Mouse (Mus musculus) heart, postnatal 36 days (tissue): ENCODE results near the gene Hnrnph1. TPM values are rescaled to one million over a fixed set of nuclear protein-coding genes. Genes with fewer than 3 reads are reported as not detected.

ENCODE experiments used
- microRNA-seq, 2 experiments: library from miRNA; unstranded; fragments of <30 nt; microRNA quantifications; one replicate each; pipeline ENCODE4 v1.2.0; 2021; ENCODE audit warnings: borderline number of aligned reads in 2 of 2
- total RNA-seq, 2 experiments: library from RNA; stranded (reverse); gene quantifications; 2 replicates each; pipeline ENCODE4 v1.2.3; 2021

Gene Hnrnph1
- total RNA-seq, 2 experiments from 2014 or later: 97.8 to 106 TPM

Small RNA genes lying within 50 kb of the gene (microRNA-seq; reads per million reads assigned to microRNA genes)
- gene Mir804: 0 reads per million in 2 experiments

Other genes with a start within 250 kb of the Hnrnph1 start
- gene Tbc1d9b, start 245.6 kb upstream of the Hnrnph1 start, total RNA-seq: 10 to 100 TPM; 43.8 to 49.7 TPM
- 1 to 10 TPM; 1.8 to 2.4 TPM for gene Mrnip, start 202.5 kb upstream of the Hnrnph1 start, total RNA-seq
- 100 to 1,000 TPM; 379 to 464 TPM for gene Sqstm1, start 166.2 kb upstream of the Hnrnph1 start, total RNA-seq
- 10 to 100 TPM; 84.5 to 87.8 TPM for gene Mgat4b, start 166.1 kb upstream of the Hnrnph1 start, total RNA-seq
- 1 to 10 TPM; 5.5 to 8.6 TPM for gene Ltc4s, start 138.4 kb upstream of the Hnrnph1 start, total RNA-seq
- 10 to 100 TPM; 11.5 to 11.8 TPM for gene Maml1, start 84.7 kb upstream of the Hnrnph1 start, total RNA-seq
- 100 to 1,000 TPM; 301 to 316 TPM for gene Canx, start 51.3 kb upstream of the Hnrnph1 start, total RNA-seq
- gene Cby3, start 22.5 kb upstream of the Hnrnph1 start, total RNA-seq: not detected
- 10 to 100 TPM; 29.8 to 29.9 TPM for gene Rufy1, start 54.1 kb downstream of the Hnrnph1 start, total RNA-seq
- gene Adamts2, start 225.1 kb downstream of the Hnrnph1 start, total RNA-seq: 10 to 100 TPM; 16.3 to 18.7 TPM